Mouse (Mus musculus): ENCODE measurements around the gene Shank3.

GRCm38 (mm10) chr15:89528923-89529322 is 29.5 kb downstream of the Shank3 start:
- no peak for TF ChIP-seq GATA1 (IDR thresholded peaks at IDR 0.05; ENCODE audit: low read length)
- no peak for TF ChIP-seq TAL1 (IDR thresholded peaks at IDR 0.05; ENCODE audit: low read length)

Data from erythroblast, embryonic 14.5 days (primary cell).